Mouse (Mus musculus) heart, adult 8-10 months (tissue): ENCODE data around the gene Ttll7. TPM values are rescaled to one million over a fixed set of nuclear protein-coding genes. Genes with fewer than 3 reads are reported as not detected.

ENCODE experiments used
- DNase-seq: peaks from one replicate; pipeline ENCODE4 v3.0.0; 2022; ENCODE audit warnings: low spot score
- total RNA-seq, 4 experiments: library from RNA; stranded (reverse); gene quantifications; 2 replicates each; pipeline ENCODE4 v1.2.4; 2022

Gene Ttll7
- total RNA-seq, 4 experiments from 2014 or later, result 8.9 to 9.9 (median 9.4) TPM

DNA sequence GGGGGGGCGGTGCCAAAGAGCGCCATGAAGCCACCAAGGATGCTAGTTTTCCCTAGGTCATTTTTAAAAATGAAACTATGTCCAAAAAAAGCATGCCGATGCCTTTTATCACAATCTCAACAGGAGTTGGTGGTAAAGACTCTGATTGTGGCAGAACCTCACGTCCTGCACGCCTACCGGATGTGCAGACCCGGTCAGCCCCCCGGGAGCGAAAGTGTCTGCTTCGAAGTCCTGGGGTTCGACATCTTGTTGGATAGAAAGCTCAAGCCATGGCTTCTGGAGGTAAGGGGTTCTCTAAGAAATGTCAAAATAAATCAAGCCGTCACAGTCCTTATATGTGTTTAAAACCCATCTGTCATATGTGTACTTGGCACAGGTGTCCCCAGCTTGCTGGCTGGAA, 60.9 kb downstream of the Ttll7 start:
- DNase-seq, result no peak

DNA sequence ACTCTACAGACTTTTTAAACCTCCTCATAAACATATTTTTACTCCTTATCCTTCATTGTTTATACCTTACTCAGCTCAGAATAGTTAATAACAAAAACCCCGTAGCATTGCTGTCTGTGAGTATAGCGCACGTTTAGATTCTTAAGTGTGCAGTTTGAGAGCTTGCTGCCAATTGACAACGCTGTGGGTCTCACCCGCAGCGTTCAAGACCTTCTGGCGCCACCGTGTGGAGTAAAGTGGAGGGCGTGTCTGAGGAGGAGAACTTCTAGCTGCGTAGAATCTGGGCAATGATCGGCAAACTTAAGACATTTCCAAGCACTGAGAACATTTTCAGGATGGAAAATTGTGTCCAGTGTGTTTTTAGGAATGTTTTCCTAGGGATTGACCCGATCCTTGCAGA, 62.6 kb downstream of the Ttll7 start:
- DNase-seq, result peak; percentile 81

DNA sequence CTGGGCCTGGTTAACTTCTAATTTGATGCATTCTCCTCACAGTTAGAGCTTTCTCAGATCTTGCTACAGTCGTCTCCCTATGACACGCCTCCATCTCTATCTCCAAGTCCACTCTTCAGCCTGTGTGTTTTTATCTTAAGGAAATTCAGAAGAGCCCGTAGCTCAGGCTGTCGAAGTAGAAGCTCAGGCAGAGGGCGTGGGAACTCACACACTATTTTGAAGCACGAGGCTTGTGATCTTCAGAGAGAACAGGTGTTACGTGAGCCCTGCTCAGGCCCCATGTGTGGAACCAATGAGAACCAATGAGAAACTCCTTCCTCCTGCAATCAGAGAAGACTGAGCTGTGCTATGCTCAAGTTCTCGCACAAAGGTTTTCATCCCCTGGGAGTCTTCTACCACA, 65.7 kb downstream of the Ttll7 start:
- no peak for DNase-seq

DNA sequence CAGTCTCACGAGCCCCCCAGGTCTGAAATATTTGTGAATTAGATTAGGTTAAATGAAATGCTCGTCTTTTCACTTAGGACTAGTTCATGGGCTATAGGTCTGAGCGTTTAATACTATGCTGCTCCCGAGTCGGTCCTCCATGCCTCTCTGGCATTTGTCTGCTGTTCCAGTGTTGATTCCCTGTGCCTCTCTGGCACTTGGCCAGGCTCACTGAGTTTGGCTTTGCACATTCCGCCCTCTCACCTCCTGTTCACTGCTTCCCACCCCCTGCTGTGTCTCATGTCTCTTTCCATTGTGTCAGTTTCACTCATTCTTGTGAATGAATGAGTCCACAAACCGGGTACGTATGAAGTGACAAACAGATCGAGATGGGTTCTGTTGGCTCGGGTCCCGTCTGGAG, 66.2 kb downstream of the Ttll7 start:
- DNase-seq, result no peak

GRCm38 (mm10) chr3:146927311-146928015, 75.3 kb downstream of the Ttll7 start:
- DNase-seq, result no peak

GRCm38 (mm10) chr3:146928141-146928540, 76.0 kb downstream of the Ttll7 start:
- DNase-seq, result no peak

GRCm38 (mm10) chr3:146929011-146929410, 76.8 kb downstream of the Ttll7 start:
- DNase-seq, result no peak

GRCm38 (mm10) chr3:146931190-146931589, 79.0 kb downstream of the Ttll7 start:
- no peak for DNase-seq

GRCm38 (mm10) chr3:146932506-146932905, 80.3 kb downstream of the Ttll7 start:
- no peak for DNase-seq

GRCm38 (mm10) chr3:146936888-146937287, 84.7 kb downstream of the Ttll7 start:
- no peak for DNase-seq

- DNase-seq, result no peak
Measured at GRCm38 (mm10) chr3:146939391-146940250, 87.5 kb downstream of the Ttll7 start.

DNA sequence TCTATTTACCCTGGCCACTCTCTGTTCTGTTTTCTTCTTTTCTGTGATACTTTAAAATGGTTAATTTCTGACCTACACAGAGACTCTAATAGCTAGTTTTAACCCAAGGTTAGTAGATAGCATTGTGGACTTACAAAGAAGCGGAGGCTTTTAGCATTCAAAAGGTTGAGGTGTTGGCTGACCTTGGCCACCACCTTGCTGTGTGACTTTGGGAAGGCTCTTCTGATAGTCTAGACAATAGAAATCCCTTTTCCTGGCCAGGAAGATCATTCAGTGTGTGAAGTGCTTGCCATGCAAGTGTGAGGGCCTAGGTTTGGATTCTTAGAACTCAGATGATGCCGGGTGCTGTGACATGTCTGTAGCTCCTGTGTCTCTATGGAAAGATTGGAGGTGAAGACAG, 90.9 kb downstream of the Ttll7 start:
- DNase-seq, result no peak

GRCm38 (mm10) chr3:146945342-146945741, 93.2 kb downstream of the Ttll7 start:
- no peak for DNase-seq

GRCm38 (mm10) chr3:146945887-146946286, 93.7 kb downstream of the Ttll7 start:
- DNase-seq, result peak; percentile 61

GRCm38 (mm10) chr3:146946641-146947040, 94.5 kb downstream of the Ttll7 start:
- DNase-seq, result no peak

- no peak for DNase-seq
Measured at GRCm38 (mm10) chr3:146956792-146957191, 104.6 kb downstream of the Ttll7 start.

DNA sequence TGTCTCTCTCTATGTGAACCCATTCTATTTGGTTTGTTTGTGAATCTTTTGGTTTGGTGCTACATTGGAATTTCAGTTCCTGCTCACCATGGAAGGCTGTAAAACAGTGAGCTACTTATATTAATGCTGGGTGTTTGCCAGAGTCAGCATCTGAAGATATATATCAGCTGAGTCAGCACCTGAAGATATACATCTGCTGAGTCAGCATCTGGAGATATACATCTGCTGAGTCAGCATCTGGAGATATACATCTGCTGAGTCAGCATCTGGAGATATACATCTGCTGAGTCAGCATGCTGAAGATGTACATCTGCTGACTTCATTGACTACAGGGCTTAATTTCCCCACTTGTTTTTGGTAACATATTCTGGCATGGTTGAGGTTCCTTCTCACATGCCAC, 110.7 kb downstream of the Ttll7 start:
- DNase-seq, result no peak

GRCm38 (mm10) chr3:146964384-146964783, 112.2 kb downstream of the Ttll7 start:
- no peak for DNase-seq

DNA sequence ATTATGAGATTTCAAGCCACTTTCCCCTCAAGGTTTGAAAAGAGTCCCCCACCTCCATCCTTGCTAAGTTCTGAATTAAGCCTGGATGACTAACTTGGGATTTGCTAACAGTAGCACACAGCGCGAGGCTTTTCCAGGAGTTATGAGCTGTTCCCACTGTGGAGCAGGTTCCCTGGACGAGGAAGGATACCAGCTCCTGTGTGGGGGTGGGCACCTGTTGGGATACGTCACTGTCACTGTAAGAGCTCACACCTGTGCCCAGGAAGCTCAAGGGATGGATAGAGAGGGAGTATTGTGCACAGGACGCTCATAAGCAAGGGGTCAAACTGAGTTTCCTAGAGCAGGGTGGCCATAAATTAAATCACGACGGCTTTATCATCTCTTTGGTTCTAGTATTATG, 115.1 kb downstream of the Ttll7 start:
- no peak for DNase-seq

DNA sequence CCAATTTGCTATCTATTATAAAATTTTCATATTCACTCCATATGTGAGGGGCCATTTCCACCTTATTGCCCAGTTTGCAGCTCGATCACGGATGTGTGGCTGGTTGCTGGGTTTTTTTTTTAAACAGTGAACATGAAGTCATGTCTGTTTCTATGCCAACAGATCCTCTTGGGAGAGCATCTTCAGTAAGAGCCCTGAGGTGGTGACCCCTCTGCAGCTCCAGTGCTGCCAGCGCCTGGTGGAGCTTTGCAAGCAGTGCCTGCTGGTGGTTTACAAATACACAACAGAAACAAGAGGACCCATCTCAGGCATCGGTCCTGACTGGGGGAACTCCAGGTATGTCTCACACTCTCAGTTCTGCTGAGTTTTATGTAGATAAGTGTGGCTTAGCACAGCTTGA, 115.7 kb downstream of the Ttll7 start:
- no peak for DNase-seq

- DNase-seq, result no peak
Measured at GRCm38 (mm10) chr3:146978272-146978671, 126.1 kb downstream of the Ttll7 start.

- DNase-seq, result peak; percentile 9
Measured at GRCm38 (mm10) chr3:146993834-146994669, 141.9 kb downstream of the Ttll7 start.
